Mouse (Mus musculus) cerebellum, adult 2 months (tissue): ENCODE data around the gene Cdkl3.

ENCODE experiments used
- CTCF ChIP-seq: fragments of 200-500 bp; IDR thresholded peaks from 2 replicates; pipeline ENCODE4 v1.5.1; 2011; ENCODE audit warnings: low read depth, mild to moderate bottlenecking, control low read depth, low read length, moderate library complexity, borderline replicate concordance; ENCODE audit not compliant: insufficient read depth
- POLR2A ChIP-seq: fragments of 200-500 bp; IDR thresholded peaks from 2 replicates; pipeline ENCODE4 v1.6.1; 2011; ENCODE audit warnings: low read length, control low read depth, borderline replicate concordance; ENCODE audit not compliant: insufficient read depth

GRCm38 (mm10) chr11:51971644-51972043 is 32.4 kb upstream of the Cdkl3 start:
- TF ChIP-seq CTCF (no peak), POLR2A (no peak)
